Mouse (Mus musculus) activated CD4-positive, CD25-positive, alpha-beta regulatory T cell, adult 4 months (primary cell): ENCODE results near the gene Dtx2. TPM values are rescaled to one million over a fixed set of nuclear protein-coding genes. Genes with fewer than 3 reads are reported as not detected.
"Not testable (repeated sequence)": the region's sequence is repeated elsewhere in the genome, so short reads cannot be mapped to it uniquely, and the experiment has no call there.

ENCODE experiments used
- ATAC-seq: one replicate; pipeline ENCODE4 v1.8.0; 2017
- polyA plus RNA-seq, 2 experiments: library from polyadenylated mRNA; unstranded; fragments of 100-300 nt; shearing (Covaris generic); gene quantifications; one replicate each; pipeline ENCODE4 v1.2.1; 2017

Dtx2 gene
- polyA plus RNA-seq, 2 experiments from 2014 or later = 10.6 to 13.8 TPM

DNA sequence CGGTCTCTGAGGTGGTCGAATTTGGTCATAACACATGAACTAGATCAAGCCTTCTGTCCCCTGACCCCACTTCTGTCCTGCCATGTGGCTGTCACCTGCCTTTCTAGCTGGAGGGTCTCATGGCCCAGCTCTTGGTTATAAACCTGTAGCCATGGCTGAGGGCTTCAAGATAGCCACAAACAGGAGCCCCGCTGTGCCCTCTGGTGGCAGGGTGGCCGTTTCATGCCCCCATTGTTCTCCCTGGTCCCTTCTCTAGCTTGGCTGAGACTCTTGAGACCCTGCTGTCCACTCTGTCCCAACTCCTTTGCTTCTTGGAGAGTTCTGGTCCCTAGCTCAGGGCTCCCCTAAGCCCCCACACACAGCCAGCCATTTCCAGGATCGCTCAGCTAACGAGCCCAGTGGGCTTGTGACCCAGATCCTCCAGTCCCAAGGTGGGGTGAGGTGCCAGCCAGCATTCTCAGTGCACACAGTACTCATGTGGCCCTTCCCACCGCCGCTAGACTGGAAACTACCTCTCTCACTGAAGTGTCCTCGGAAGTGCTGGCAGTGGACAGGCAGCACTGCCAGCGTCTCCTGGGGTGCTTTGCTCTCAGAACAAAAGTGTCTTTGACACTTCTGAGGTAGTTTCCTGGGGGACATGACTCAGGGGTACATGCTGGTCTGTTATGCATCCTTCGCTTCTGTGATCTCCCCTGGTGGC, 33.2 kb downstream of the Dtx2 start:
- ATAC-seq = no peak

DNA sequence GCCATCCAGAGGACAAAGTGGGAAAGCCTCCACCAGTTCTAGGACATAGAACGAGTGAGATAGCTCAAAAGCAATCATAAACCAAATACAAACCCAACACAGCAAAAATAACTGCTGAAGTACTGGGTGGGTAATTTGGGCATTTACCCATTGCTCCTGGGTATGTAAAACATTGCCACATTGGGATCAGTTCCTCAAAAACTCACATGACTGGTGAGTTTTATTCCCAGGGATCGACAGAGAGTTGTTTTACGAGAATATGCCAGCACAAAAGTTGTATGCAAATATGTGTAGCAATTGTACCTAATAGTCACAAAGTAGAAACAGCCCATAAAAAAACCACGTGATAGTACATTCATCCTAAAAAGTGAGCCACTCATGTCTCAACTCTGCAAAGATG, 40.3 kb downstream of the Dtx2 start:
- no peak for ATAC-seq

GRCm38 (mm10) chr5:136035285-136035684, 40.7 kb downstream of the Dtx2 start:
- ATAC-seq = no peak

DNA sequence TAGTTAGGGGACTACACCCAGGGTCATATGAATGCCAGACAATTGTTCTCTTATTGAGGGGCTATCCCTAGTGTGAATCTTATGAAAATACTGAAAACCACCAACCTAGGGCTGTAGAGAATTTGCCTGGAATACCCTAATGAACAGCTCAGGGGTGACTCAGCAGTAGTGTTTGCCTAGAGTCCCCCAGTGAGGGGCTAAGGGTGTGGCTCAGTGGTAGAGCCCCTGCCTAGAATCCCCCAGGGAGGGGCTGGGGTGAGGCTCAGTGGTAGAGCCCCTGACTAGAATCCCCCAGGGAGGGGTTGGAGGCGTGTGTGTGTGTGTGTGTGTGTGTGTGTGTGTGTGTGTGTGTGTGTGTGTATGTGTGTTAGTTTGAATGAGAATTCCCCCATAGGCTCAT, 42.1 kb downstream of the Dtx2 start:
- no peak for ATAC-seq

DNA sequence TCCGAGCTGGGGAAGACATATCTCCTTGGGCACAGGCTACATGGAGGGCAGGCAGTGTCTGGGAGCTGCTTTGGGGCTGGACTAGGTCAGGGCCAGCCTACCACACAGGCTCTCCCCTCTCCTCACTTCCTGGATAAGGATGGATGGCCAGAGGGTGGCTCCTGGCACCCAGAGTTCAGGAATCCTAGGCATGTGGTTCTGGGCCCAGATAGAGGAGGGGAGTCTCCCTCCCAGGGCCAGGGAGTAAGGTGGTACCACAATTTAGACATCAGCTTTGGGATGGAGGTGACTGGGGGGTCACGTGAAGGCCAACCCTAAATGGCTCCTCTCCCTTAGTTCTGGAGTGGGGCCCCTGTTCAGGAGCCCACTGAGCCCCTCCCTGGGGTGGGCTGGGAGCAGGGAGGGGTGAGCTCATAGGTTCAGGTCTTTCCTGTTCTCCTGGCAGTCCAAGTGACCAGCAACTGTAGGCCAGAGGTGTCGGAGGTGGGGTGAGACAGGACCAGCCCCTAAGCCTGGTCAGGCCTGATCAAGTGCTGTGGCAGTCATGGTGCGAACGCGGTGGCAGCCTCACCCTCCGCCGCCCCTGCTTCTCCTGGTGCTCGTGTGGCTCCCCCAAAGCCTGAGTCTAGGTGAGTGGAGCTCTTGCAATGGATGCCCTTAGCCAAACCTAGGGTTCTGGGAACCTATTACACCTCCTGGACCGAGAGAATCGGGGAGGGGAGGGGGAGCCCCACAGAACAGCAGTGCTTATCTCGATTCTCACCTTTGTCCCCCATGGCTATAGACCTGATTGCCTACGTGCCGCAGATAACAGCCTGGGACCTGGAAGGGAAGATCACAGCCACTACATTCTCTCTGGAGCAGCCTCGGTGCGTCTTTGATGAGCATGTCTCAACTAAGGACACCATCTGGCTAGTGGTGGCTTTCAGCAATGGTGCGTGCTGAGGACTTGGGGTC, 43.9 kb downstream of the Dtx2 start, which contains the start of gene Upk3b:
TSS of gene Upk3b (plus strand) at position 239 of the 957 bp plus-strand sequence.
- no peak for ATAC-seq

- ATAC-seq = no peak
These were observed 45.6 kb downstream of the Dtx2 start for GRCm38 (mm10) chr5:136040210-136040609.

DNA sequence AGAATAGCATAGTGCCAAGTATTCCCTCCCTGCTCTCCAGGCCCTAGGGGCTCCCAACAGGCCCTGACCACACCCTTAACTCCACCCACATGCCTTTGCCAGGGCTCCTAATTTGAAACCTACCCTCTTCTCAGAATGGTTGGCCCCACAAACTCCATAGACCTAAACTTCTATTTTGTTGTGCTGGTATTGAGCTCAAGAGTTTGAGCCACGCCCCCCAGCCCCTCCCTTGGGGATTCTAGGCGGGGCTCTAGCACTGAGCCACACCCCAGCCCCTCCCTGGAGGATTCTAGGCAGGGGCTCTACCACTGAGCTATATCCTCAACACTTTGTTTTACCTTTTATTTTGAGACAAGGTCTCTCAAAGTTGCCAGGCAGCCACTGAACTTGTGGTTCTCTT, 46.7 kb downstream of the Dtx2 start:
- no peak for ATAC-seq

- ATAC-seq = no peak
These were observed 47.1 kb downstream of the Dtx2 start for GRCm38 (mm10) chr5:136041666-136042065.

- no peak for ATAC-seq
These were observed 50.3 kb downstream of the Dtx2 start for GRCm38 (mm10) chr5:136044865-136045264.

DNA sequence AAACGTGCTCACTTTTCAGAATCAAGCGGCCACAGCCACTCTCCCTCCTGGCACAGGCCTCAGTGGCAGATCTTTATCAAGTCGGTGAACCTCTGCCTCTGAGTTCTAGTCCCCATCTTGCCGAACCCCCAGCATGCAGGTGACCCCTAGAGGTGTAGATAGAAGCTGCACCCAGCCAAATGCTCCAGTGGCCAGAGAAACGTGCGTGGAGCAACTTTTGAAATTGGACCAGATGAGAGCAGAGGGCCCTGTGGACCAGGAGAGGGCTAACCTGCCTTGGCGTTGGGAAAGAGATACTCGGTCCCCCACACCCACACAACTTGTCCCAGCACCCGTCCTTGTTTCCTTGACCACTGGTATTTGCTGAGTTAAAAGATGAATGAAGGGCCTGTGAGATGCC, 50.8 kb downstream of the Dtx2 start:
- no peak for ATAC-seq

GRCm38 (mm10) chr5:136045987-136046386, 51.4 kb downstream of the Dtx2 start:
- no peak for ATAC-seq

DNA sequence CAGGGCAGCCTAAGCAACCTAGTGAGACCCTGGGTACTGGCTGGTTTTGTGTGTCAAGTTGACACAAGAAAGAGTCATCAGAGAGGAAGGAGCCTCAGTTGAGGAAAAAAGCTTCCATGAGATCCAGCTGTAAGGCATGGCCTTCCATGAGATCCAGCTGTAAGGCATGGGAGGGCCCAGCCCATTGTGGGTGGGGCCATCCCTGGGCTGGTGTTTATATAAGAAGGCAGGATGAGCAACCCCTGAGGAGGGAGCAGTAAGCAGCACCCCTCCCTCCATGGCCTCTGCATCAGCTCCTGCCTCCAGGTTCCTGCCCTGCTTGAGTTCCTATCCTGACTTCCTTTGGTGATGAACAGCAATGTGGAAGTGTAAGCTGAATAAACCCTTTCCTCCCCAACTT, 53.9 kb downstream of the Dtx2 start:
- ATAC-seq = not testable (repeated sequence)

DNA sequence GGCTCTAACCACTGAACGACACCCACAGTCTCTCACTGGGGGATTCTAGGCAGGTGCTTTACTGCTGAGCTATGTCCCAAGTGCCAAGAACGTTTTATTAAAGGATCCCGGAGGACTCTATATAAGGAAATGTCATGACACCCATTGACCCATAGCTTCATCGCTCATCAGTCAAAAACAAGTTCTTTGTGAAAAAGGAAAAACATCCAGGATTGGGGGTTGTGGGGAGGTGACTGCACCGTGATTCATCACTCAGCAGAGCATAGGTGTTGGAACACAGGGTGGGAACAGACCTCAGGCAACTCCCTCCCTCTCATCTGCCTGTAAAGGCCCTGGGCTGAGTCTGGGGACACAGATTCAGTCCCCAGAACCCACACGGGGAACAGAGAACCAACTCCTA, 55.3 kb downstream of the Dtx2 start:
- no peak for ATAC-seq

GRCm38 (mm10) chr5:136051231-136052085, 56.9 kb downstream of the Dtx2 start:
- ATAC-seq = no peak

DNA sequence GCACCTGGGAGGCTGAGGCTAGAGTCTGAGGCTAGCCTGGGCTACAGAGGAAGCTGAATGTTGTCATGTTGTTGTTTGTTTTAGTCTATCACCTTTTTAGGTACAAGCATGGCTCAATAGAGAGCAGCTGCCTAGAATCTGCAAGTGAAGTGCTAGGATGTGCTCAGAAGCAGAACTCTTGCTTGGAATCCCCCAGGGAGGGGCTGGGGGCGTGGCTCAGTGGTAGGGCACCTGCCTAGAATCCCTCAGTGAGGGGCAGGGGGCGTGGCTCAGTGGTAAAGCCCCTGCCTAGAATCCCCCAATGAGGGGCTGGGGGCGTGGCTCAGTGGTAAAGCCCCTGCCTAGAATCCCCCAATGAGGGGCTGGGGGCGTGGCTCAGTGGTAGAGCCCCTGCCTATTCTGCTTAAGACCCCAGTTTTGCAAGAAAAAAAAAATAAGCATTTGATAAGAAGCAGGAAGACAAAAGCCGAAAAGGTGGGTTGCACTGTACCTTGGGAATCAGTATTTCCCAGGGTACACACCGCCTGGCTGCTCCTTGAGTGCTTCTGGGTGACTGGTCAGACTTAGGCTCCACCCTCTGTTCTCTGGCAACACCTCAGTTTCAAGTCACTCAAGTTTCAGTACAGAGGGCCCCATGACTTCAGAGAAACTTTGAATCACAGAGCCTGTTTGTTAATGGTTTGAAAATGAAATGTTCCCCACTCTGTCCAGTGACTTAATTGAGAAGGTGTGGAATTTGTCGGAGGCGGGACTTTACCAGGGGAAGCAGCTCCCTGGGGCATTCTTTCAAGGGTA, 58.5 kb downstream of the Dtx2 start:
- no peak for ATAC-seq

GRCm38 (mm10) chr5:136054301-136055077, 59.9 kb downstream of the Dtx2 start, which contains the start of gene Upk3bl:
Gene Upk3bl (plus strand): TSS chr5:136054492.
- ATAC-seq = no peak

DNA sequence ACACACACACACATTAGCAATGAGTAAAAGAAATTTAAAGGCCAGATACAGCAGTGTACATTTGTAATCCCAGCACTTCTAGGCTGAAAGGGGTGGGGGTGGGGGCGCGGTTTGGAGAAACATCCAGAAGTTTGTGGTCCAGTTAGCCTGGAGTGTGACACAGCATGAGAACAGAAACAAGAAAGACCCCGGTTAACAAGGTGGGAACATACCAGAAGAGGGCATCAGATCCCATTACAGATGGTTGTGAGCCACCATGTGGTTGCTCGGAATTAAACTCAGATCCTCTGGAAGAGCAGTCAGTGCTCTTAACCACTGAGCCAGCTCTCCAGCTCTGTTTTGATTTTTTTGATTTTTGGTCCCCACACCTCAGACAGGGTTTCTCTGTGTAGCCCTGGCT, 61.5 kb downstream of the Dtx2 start:
- ATAC-seq = no peak

- ATAC-seq = no peak
These were observed 62.5 kb downstream of the Dtx2 start for GRCm38 (mm10) chr5:136057085-136057484.

DNA sequence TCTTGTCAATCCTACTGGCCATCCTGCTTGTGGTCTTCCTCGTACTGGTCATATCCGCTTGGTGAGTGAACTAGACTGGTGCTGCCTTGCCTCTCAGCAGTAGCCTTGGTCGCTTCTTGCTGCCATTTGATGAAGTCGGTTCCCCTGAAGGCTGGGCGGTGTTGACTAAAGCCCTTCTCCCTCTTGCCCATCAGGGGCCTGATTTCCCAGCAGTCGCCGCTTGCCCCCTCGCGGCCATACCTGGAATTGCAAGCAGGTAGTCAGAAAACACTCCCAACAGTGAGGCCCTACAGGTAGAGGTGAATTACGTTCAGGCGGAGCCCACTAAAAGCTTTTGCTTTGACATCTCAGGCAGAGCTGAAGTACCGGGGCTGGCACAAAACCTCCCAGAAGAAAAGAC, 67.0 kb downstream of the Dtx2 start:
- ATAC-seq = no peak

DNA sequence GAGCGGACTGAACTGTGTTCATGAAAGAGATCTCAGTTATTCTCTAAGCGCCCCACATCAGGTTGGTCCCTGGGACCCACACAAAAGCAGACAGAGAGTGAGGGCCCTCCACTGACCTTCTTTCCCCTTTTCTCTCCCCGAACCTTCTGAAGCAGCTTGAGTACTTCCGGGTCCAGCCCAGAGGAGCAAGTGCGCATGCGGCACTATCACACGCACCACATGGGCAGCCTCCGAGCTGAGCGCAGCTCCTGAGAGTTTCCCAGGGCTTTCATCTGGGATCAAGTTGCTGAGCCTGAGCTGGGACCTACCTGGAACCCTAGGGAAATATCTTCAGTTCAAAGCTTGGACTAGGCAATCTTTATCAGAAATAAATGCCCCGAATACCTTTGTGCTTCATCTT, 69.3 kb downstream of the Dtx2 start:
- no peak for ATAC-seq
